Mouse (Mus musculus): Measurements from ENCODE around the gene Ccdc125. TPM values are rescaled to one million over a fixed set of nuclear protein-coding genes. Genes with fewer than 3 reads are reported as not detected.

Ccdc125 gene
- polyA plus RNA-seq, 1 experiment = 1.4 TPM

- no peak overlapping the region for H3K4me3 ChIP-seq (ENCODE audit: insufficient read depth, low read length)
- TF ChIP-seq POLR2A (IDR thresholded peaks at IDR 0.05; ENCODE audit: low read depth, low read length) (no peak), CTCF (IDR thresholded peaks at IDR 0.05; ENCODE audit: borderline replicate concordance, insufficient read depth, low read length) (no peak)
- peaks cover 7% of the 10 kb centered on the region for H3K4me1 ChIP-seq (ENCODE audit: control insufficient read depth, insufficient read depth, low read length)
- no peak overlapping the region for H3K27ac ChIP-seq (ENCODE audit: insufficient read depth, low read length)
Observed at GRCm38 (mm10) chr13:100732756-100733155, 63.2 kb downstream of the Ccdc125 start.

GRCm38 (mm10) chr13:100742831-100743230, 73.3 kb downstream of the Ccdc125 start:
- Histone ChIP-seq H3K4me1 (ENCODE audit: control insufficient read depth, insufficient read depth, low read length) (0 out of 2 replicates have a peak, but pooled peaks cover 8% of the 10 kb centered on the region), H3K27ac (ENCODE audit: insufficient read depth, low read length) (no peak overlapping the region), H3K4me3 (ENCODE audit: insufficient read depth, low read length) (no peak overlapping the region)
- TF ChIP-seq CTCF (IDR thresholded peaks at IDR 0.05; ENCODE audit: borderline replicate concordance, insufficient read depth, low read length) (no peak), POLR2A (IDR thresholded peaks at IDR 0.05; ENCODE audit: low read depth, low read length) (no peak)

- peak overlapping the region; percentile 83 for H3K4me3 ChIP-seq (ENCODE audit: insufficient read depth, low read length)
- TF ChIP-seq CTCF (IDR thresholded peaks at IDR 0.05; ENCODE audit: borderline replicate concordance, insufficient read depth, low read length) = no peak
- TF ChIP-seq POLR2A (IDR thresholded peaks at IDR 0.05; ENCODE audit: low read depth, low read length) = no peak; the same call in 1 of the 2 replicates
Observed at GRCm38 (mm10) chr13:100743346-100744035, 74.0 kb downstream of the Ccdc125 start.

GRCm38 (mm10) chr13:100744036-100744744, 74.7 kb downstream of the Ccdc125 start, which contains the start of gene Mrps36:
Gene Mrps36 (minus strand): TSS chr13:100744659.
- peak within 1 kb of the TSS; percentile 83 for H3K4me3 ChIP-seq (ENCODE audit: insufficient read depth, low read length)
- H3K4me1 ChIP-seq (ENCODE audit: control insufficient read depth, insufficient read depth, low read length) = 0 out of 2 replicates have a peak, but pooled peaks cover 8% of the 10 kb centered on the region
- peak; percentile 52 for TF ChIP-seq POLR2A (IDR thresholded peaks at IDR 0.05; ENCODE audit: low read depth, low read length)
- no peak for TF ChIP-seq CTCF (IDR thresholded peaks at IDR 0.05; ENCODE audit: borderline replicate concordance, insufficient read depth, low read length)
- peak within 1 kb of the TSS; percentile 85 for H3K27ac ChIP-seq (ENCODE audit: insufficient read depth, low read length)

More at GRCm38 (mm10) chr13:100743346-100744035, 74.0 kb downstream of the Ccdc125 start:
- H3K27ac ChIP-seq (ENCODE audit: insufficient read depth, low read length) = 0 out of 2 replicates have a peak overlapping the region, but pooled peaks have one; percentile 37
- 0 out of 2 replicates have a peak, but pooled peaks cover 8% of the 10 kb centered on the region for H3K4me1 ChIP-seq (ENCODE audit: control insufficient read depth, insufficient read depth, low read length)

GRCm38 (mm10) chr13:100746090-100746489, 76.6 kb downstream of the Ccdc125 start:
- TF ChIP-seq POLR2A (IDR thresholded peaks at IDR 0.05; ENCODE audit: low read depth, low read length) = no peak
- no peak for TF ChIP-seq CTCF (IDR thresholded peaks at IDR 0.05; ENCODE audit: borderline replicate concordance, insufficient read depth, low read length)
- Histone ChIP-seq H3K4me3 (ENCODE audit: insufficient read depth, low read length) (no peak overlapping the region), H3K4me1 (ENCODE audit: control insufficient read depth, insufficient read depth, low read length) (0 out of 2 replicates have a peak, but pooled peaks cover 8% of the 10 kb centered on the region), H3K27ac (ENCODE audit: insufficient read depth, low read length) (no peak overlapping the region)

Other genes starting within 250 kb of the Ccdc125 start
- not detected in 2 replicates for gene Naip1, start 216.8 kb upstream of the Ccdc125 start, polyA plus RNA-seq (2011; ENCODE audit: insufficient read length, low read depth, missing spikeins)
- 30.8 and 42.1 TPM in 2 replicates for gene Gtf2h2, start 177.1 kb upstream of the Ccdc125 start, polyA plus RNA-seq (2011; ENCODE audit: insufficient read length, low read depth, missing spikeins)
- gene Ocln, start 117.0 kb upstream of the Ccdc125 start, polyA plus RNA-seq (2011; ENCODE audit: insufficient read length, low read depth, missing spikeins) = not detected in 2 replicates
- 0.17 TPM in 1 of 2 replicates, not detected in the other for gene Marveld2, start 52.7 kb upstream of the Ccdc125 start, polyA plus RNA-seq (2011; ENCODE audit: insufficient read length, low read depth, missing spikeins)
- gene Ak6, start 18.7 kb upstream of the Ccdc125 start, polyA plus RNA-seq (2011; ENCODE audit: insufficient read length, low read depth, missing spikeins) = 209 and 222 TPM in 2 replicates
- gene Rad17, start 18.7 kb upstream of the Ccdc125 start, polyA plus RNA-seq (2011; ENCODE audit: insufficient read length, low read depth, missing spikeins) = 21.9 and 22.0 TPM in 2 replicates
- gene Taf9, start 18.1 kb upstream of the Ccdc125 start, polyA plus RNA-seq (2011; ENCODE audit: insufficient read length, low read depth, missing spikeins) = 3.9 and 6.2 TPM in 2 replicates
- gene Cdk7, start 61.2 kb downstream of the Ccdc125 start, polyA plus RNA-seq (2011; ENCODE audit: insufficient read length, low read depth, missing spikeins) = 81.4 and 82.4 TPM in 2 replicates
- gene Mrps36, start 74.9 kb downstream of the Ccdc125 start, polyA plus RNA-seq (2011; ENCODE audit: insufficient read length, low read depth, missing spikeins) = 62.8 and 64.2 TPM in 2 replicates
- gene Cenph, start 106.2 kb downstream of the Ccdc125 start, polyA plus RNA-seq (2011; ENCODE audit: insufficient read length, low read depth, missing spikeins) = 17.4 and 20.9 TPM in 2 replicates
- 84.2 and 103 TPM in 2 replicates for gene Ccnb1, start 116.9 kb downstream of the Ccdc125 start, polyA plus RNA-seq (2011; ENCODE audit: insufficient read length, low read depth, missing spikeins)
- 54.5 and 58.8 TPM in 2 replicates for gene Slc30a5, start 163.7 kb downstream of the Ccdc125 start, polyA plus RNA-seq (2011; ENCODE audit: insufficient read length, low read depth, missing spikeins)